In genomic region chr14:31343241-31343640, GRCm38 (mm10) we compare ENCODE assay signal across 20 mouse cellular contexts. TPM values are rescaled to one million over a fixed set of nuclear protein-coding genes. Genes with fewer than 3 reads are reported as not detected.
DNase-seq lines count a peak whose midpoint lies in the region; ATAC-seq and TF ChIP-seq lines count a peak whose summit lies in the region.
"Had no signal": no experiment of that assay in that cellular context is flagged by ENCODE, and none has a peak within 500 bp of the region (broad histone marks: within the 10 kb centered on the region; RNA-seq: fewer than 3 reads in every experiment).

No protein-coding gene starts in this region.

- peak overlapping the region; percentile 23; the same call in 1 of the 2 replicates for H3K4me3 ChIP-seq in gastrocnemius, adult 2 months
- 0 out of 2 replicates have a peak overlapping the region, but pooled peaks have one; percentile 1 for H3K4me3 ChIP-seq in heart, embryonic 15.5 days
- H3K4me3 ChIP-seq: embryonic facial prominence, embryonic 12.5 days; forebrain, embryonic 12.5 days; hindbrain, embryonic 12.5 days; intestine, embryonic 15.5 days had no signal

- H3K27ac ChIP-seq in gastrocnemius, adult 2 months, result peak overlapping the region; percentile 81
- H3K27ac ChIP-seq in heart, embryonic 15.5 days, result peak overlapping the region; percentile 78
- H3K27ac ChIP-seq: embryonic facial prominence, embryonic 12.5 days; forebrain, embryonic 12.5 days; hindbrain, embryonic 12.5 days; hindbrain, postnatal 0 days; intestine, embryonic 15.5 days had no signal

- 43% methylated on average over 8 of the region's 8 CpGs for WGBS in heart, embryonic 15.5 days

- H3K4me1 ChIP-seq in heart, embryonic 15.5 days (replicated peaks), result peaks cover 14% of the 10 kb centered on the region

- intact Hi-C loops in gastrocnemius, adult 2 months (cut with DNase I), result no loop called here
- intact Hi-C loops in gastrocnemius, postnatal 14 days (cut with DNase I; ENCODE audit: low total_unique reads), result no loop called here
- intact Hi-C loops in heart, postnatal 25 days (cut with DNase I), result no loop called here

- H3K36me3 ChIP-seq in heart, embryonic 15.5 days, result peaks cover 29% of the 10 kb centered on the region

- no peaks in the 10 kb centered on the region for H3K9me3 ChIP-seq in heart, embryonic 15.5 days (replicated peaks)
- H3K9me3 ChIP-seq: embryonic facial prominence, embryonic 12.5 days; forebrain, embryonic 12.5 days; hindbrain, embryonic 12.5 days; intestine, embryonic 15.5 days had no signal

- 0 out of 2 replicates have a peak, but pooled peaks have one; percentile 50 for ATAC-seq in heart, embryonic 15.5 days (replicated peaks; ENCODE audit: insufficient number of reproducible peaks, insufficient read depth, low FRiP score, low read depth)
- no peak for ATAC-seq in inflammation-experienced regulatory T-cells, adult 6 months
- ATAC-seq: forebrain, embryonic 16.5 days; hindbrain, postnatal 0 days; intestine, embryonic 15.5 days had no signal

- peak overlapping the region; percentile 15 for H3K4me2 ChIP-seq in heart, embryonic 15.5 days
- H3K4me2 ChIP-seq: embryonic facial prominence, embryonic 12.5 days; forebrain, embryonic 12.5 days; hindbrain, embryonic 12.5 days; intestine, embryonic 15.5 days had no signal

- no peak for TF ChIP-seq CTCF in gastrocnemius, adult 2 months (IDR thresholded peaks at IDR 0.05)

- H3K9ac ChIP-seq in heart, embryonic 15.5 days, result no peak overlapping the region
- H3K9ac ChIP-seq: embryonic facial prominence, embryonic 12.5 days; forebrain, embryonic 12.5 days; hindbrain, embryonic 12.5 days; intestine, embryonic 15.5 days had no signal

- no peaks in the 10 kb centered on the region for H3K27me3 ChIP-seq in heart, embryonic 15.5 days
- H3K27me3 ChIP-seq: embryonic facial prominence, embryonic 12.5 days; forebrain, embryonic 12.5 days; hindbrain, embryonic 12.5 days; intestine, embryonic 15.5 days had no signal

- no peak for DNase-seq in gastrocnemius, adult 2 months
- no peak for DNase-seq in gastrocnemius, postnatal 14 days
- peak; percentile 22 to 32 for DNase-seq in heart, adult 9 months (ENCODE audit: low spot score in 2 of 2)
- DNase-seq in heart, postnatal 25 days (ENCODE audit: low spot score), result no peak
- no peak for DNase-seq in lung, postnatal 14 days
- DNase-seq in lung, adult 18-20 months, result no peak
- DNase-seq: adrenal gland, postnatal 10 days; cerebellum, adult 11 months; cerebellum, adult 9-10 months; cerebellum, postnatal 25 days; gastrocnemius, postnatal 36 days; kidney, adult 18-20 months had no signal

RNA-seq across cellular contexts. Expression of gene Capn7, which starts 6.8 kb away (rescaled TPM):
- total RNA-seq in gastrocnemius, adult 2 months (2021), result 10 to 100 TPM; 29.4 to 33.6 TPM
- 10 to 100 TPM; 24.6 to 25.6 TPM for total RNA-seq in gastrocnemius, postnatal 14 days (2021)
- total RNA-seq in heart, postnatal 25 days (2021), result 10 to 100 TPM; 31.0 to 32.0 TPM
- polyA plus RNA-seq in heart, embryonic 15.5 days (2015; fragmentation: Nextera tagmentation; extraction: Ambion mirVana), result 35.0 and 41.0 TPM in 2 replicates
- 10 to 100 TPM; 18.0 to 20.5 (median 18.9) TPM for polyA plus RNA-seq in inflammation-experienced regulatory T-cells, adult 6 months (2017; shearing (Covaris generic))

RNA-seq across cellular contexts. Expression of gene Dnah1, which starts 19.5 kb away (rescaled TPM):
- under 1 TPM; 0.03 to 0.08 TPM for total RNA-seq in gastrocnemius, adult 2 months (2021)
- total RNA-seq in gastrocnemius, postnatal 14 days (2021), result under 1 TPM; 0.18 to 0.21 TPM
- total RNA-seq in heart, postnatal 25 days (2021), result under 1 TPM; 0.03 to 0.11 TPM
- 0.63 and 1.3 TPM in 2 replicates for polyA plus RNA-seq in heart, embryonic 15.5 days (2015; fragmentation: Nextera tagmentation; extraction: Ambion mirVana)
- not detected for polyA plus RNA-seq in inflammation-experienced regulatory T-cells, adult 6 months (2017; shearing (Covaris generic))

Comparison
In these comparisons a context has a peak if more than half of its experiments do, and no peak if none do; other contexts are left out.
1. DNase-seq: peak in heart, adult 9 months (2 of 2); none in gastrocnemius, adult 2 months (single experiment), gastrocnemius, postnatal 14 days (single experiment), heart, postnatal 25 days (single experiment), lung, postnatal 14 days (single experiment) and lung, adult 18-20 months (0 of 2).